Mouse (Mus musculus) adrenal gland, adult 2 months (tissue): ENCODE data around the gene Col8a2. TPM values are rescaled to one million over a fixed set of nuclear protein-coding genes. Genes with fewer than 3 reads are reported as not detected.

Source experiments
- DNase-seq: peaks from one replicate; pipeline ENCODE4 v3.0.0; 2021
- long read RNA-seq: library from polyadenylated mRNA; stranded (forward); transcript quantifications from one replicate; pipeline ENCODE4 v2.0.0, GENCODE M21; 2021
- polyA plus RNA-seq: library from polyadenylated mRNA; depleted of rRNA; stranded (reverse); fragments of >200 nt; gene quantifications from 2 replicates; pipeline ENCODE4 v1.2.3, GENCODE M21; 2012; rRNA removed
- total RNA-seq, 2 experiments: library from RNA; stranded (reverse); gene quantifications; 2 replicates each; pipeline ENCODE4 v1.2.3; 2021

Gene Col8a2
- 1 to 10 TPM; 1.4 to 6.1 TPM for total RNA-seq
- 1.9 TPM in 2 replicates for polyA plus RNA-seq
- long read RNA-seq, full-length matches to known transcripts: 5 of 7 reads
- long read RNA-seq, partial matches to known transcripts: 2 of 7 reads
- long read RNA-seq, other reads (novel, unspliced or antisense): 0 of 7 reads

DNA sequence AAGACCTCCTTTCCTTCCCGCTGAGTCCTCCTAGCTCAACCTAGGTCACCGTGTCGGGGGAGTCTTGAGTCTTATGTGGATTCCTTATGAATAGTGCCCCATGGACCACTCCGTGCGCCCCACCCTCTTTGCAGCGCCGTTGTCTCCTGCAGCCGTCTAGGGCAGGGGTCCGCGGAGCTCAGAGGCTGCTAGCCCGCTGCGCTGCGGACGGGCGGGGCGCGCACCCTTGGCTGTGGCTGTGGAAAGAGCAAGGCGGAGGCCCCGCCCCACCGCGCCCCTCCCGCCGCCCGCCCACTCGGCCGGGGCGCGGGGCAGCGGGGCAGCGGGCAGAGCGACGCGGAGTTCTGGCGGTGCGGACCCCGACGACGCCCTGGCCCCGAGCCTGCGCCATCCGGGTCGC is at the start of gene Col8a2:
TSS of gene Col8a2 (plus strand) at position 302 of the 400 bp plus-strand sequence.
- DNase-seq: peak; percentile 32

DNA sequence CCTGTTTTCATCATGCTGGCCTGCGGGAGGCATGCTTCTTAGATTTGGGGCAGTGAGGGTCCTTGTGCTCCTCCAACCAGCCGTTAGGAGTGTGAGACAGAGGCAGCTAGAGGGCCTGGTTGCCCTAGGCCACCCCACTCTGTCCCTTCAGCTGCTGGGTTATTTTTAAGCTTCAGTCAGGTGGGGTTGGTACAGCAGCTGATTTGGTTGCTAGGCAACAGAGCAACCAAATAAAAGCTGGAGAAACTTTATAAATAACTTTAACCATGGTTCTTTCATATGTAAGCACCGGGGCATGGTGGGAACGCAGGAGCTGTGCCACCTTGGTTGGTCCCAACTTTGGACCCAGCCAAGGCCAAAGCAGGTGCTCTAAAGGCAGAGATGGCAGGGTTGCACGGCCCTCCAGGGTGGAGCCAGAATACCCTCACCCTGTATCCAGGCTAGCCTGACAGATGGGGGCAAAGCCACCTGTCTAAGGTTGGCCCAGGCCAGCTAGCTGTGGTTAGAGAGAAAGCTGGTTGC is 48.8 kb upstream of the Col8a2 start:
- DNase-seq: no peak

DNA sequence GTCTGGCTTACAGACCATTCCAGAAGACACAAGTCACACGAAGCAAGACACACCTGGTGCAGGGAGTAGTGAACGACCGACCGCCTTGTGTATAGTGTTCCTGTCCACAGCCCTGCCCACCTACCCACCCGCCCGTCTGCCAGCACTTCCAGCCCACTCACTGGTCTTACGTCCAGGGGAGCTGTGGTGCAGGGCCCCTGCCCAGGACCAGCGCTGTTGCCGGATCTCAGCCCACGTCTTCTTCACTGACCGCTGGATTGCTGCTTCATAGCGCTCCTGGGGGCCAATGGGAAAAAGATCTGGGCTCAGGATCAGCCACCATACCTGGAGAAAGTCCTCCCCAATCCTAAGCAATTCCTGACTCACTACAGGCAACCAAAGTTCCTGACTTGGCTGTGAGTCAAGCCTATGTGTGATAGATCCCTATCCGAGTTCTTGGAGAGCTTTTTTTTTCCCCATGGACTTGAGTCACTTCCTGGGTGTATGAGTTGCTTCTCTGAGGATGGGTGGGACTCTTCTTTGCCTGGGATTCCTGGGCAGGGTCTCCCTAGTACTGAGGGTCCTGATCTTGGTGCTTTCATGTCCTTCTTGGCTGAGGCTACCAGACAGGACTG is 46.6 kb upstream of the Col8a2 start:
- DNase-seq: no peak

DNA sequence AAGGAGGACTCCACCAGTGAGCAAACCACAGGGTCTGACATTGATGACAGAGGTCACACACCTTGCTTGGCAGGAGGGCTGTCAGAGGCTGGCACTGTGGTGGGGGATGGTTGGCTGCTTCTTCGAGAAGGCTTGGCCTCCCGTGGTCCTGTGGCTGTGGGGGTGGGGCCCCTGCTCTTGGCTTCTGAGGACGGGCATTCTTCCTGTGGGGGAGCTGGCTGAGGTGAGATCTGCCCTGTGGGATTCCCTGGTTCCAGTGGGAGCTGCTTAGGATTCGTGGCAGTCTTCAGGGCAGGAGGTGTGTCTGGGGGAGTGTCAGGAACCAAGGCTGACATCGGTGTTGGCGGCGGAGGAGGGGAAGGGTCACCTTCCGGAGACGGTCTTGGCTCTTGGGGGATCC is 44.6 kb upstream of the Col8a2 start:
- no peak for DNase-seq

DNA sequence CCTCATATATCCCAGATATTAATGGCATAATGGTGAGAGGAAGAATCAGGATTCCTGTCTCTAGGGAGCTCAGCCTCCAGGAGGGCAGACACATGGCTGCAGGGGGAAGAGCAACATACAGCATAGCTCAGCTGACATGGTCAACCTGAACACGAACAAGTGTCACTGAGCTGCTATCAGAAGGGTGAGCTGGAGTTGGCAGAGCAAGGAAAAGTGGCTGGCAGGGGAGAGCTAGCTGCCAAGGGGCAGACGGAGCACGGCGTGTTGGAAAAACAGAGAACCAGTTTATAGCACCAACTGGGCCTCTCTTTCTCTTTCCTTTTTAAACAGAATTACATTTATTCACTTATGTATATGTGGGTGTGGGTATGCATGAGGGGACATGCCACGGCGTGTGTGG is 44.1 kb upstream of the Col8a2 start:
- DNase-seq: no peak

DNA sequence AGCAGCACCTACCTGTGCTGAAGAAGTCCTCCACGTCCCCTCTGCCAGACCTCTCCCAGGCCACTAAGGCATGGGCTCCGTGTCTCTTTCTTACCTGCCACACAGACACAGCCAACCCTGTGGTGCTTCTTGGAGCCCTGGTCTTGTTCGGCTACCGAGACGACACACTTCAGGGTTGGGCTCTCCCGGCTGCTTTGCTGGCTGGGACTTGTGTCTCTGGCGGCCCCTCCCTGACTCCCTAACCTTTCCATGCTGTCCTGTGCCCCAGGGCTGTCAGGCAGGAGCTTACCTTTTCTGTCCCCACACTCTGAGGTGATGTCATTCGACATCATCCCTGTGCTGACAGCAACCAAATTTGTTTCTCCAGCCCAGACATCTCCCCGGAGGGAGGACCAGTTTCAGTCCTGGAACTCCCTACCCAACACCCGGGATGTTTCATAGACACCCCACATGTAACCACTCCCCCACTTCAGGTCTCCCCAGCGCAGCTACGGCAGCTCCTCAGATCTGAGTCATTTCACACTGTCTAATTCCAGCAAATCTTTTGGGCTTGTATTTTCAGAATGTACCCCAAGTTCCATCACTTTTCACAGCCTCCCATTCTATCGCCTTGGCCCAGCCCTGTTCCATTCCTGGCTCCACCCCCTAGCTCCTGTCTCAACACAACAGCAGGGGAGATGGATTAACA is 40.2 kb upstream of the Col8a2 start:
- DNase-seq: no peak

DNA sequence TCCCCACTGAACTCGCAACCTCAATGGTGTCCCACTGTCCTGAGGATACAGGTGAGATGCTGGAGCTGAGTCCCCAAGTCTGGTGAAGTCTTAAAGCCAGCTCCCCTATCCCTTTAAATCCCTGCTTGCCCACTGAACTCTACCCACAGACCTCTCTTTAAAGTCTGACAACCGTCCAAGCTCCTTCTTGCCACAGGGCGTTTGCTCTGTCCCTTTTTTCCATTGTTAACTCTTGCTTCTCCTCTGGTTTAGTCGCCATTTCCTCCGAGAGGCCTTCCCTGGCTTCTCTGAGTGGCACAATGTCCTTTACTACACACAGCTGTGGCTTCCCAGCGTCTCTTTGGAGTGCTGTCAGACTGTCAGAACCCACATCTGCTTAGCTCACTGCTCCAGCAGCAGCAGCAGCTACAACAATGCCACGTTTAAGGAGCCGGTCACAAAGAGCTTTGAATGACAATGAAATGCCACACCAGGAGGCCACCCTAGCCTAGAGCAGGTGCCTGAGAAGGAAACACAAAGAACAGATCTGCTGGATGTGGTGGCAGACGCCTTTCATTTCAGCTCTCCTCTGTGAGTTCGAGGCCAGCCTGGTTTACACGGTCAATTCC is 38.2 kb upstream of the Col8a2 start:
- DNase-seq: no peak

DNA sequence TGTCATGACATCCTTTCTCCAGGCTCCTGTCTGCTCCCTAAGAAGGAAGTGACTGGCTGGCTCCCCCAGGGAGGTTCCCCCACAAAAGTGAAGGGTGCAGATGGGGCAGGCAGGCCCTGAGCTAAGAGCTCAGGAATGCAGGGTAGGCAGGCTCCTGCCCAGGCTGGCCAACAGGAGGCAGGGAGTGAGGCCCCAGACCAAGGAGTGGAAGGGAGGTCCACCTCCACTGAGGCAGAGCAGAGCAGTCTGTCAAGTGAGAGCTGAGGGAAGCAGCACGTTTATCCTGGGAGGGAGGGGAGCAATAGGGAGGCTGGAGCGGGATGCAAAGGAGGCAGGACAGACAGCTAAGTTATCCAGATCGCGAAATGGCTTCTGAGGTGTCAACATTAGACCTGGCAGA is 35.9 kb upstream of the Col8a2 start:
- DNase-seq: no peak

DNA sequence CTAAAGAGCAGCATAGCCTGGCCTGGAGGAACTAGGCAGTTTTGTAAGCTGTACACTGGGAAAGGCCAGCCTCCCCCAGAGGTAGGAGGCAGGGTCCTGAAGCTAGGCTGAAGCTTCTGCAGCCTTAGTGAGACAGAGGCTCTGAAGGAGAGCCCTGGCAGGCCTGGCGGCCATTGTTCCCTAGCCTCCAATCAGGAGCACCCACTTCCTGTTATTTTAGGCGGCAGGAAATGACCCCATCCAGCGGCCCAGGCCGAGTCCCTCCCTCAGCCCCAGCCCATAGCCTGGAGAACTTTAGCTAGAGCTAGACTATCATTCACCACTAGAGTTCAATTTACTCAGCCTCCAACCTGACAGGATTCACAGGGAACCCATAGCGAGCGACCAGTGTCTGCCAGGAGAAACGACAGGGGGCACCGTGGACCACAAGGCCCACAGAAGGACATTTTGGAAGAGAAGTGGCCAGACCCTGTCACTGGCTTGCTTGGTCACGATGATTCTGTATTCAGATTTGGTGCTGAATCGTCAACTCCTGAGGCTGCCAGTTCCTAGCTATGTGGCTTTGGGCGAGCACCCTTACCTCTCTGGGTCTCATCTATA is 34.8 kb upstream of the Col8a2 start:
- DNase-seq: peak; percentile 46

DNA sequence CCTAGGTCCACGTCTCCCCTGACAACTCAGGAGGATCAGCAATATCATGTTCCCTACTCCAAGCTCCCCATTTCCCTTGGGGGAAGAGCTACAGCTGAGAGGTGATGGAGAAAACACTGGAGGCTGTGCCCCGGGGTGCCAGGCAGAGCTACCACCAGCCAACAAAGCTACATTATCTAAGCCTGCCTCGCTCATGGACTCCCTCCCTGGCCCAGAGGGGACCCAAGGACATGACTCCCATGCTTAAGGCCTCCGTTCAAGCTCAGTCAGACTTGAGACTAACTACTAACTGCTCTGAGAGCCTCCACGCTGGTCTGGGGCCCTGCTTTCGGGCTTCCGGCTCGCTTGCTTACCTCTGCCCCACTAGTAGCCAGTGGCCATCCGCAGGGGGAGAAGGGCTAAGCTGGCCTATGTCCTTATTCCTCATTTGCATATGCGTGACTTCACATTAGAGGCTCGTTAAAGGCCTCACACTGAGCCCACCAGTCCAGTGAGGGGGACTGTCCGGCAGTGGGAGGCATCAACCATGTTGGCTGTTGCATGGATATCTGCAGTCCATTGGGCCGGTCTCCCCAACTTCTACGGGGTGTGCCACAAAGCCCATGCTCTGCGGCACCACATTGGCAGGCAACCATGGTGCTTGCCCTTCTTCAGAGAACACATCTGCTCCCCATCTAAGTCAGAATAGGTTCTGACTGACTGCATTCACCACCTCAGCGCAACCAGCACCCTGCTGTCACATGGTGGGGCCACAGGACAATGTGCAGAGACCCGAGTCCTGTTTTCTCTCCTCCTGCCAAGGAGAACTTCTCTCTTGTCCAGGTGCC is 34.0 kb upstream of the Col8a2 start:
- no peak for DNase-seq

DNA sequence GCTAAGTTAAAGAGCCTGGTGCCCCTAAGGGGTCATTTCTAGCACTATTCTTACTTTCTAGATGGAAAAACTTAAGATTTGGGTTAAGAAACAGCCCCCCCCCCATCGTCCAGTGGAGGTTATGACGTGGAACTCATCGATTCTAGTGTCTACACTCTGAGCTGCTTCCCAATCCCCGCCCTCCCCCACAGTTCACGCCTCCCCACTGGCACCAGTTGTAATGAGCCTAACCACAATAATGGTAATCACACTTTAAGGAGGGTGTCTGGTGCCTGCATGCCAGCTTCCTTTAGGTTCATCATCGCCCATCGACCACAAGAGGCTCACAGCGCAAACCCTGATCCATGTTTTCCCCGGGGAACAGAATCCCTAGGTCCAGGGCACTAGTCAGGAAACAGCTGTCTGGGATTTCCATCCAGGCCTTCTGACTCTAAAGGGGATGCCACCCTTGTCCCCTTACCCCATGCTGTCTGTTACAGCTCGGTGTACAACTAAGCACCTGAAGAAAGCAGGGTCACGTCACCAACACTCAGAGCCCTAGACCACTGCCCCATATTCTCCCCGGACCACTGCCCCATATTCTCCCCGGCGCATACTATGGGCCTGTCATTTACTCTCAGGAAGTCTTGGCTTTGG is 32.8 kb upstream of the Col8a2 start:
- no peak for DNase-seq

DNA sequence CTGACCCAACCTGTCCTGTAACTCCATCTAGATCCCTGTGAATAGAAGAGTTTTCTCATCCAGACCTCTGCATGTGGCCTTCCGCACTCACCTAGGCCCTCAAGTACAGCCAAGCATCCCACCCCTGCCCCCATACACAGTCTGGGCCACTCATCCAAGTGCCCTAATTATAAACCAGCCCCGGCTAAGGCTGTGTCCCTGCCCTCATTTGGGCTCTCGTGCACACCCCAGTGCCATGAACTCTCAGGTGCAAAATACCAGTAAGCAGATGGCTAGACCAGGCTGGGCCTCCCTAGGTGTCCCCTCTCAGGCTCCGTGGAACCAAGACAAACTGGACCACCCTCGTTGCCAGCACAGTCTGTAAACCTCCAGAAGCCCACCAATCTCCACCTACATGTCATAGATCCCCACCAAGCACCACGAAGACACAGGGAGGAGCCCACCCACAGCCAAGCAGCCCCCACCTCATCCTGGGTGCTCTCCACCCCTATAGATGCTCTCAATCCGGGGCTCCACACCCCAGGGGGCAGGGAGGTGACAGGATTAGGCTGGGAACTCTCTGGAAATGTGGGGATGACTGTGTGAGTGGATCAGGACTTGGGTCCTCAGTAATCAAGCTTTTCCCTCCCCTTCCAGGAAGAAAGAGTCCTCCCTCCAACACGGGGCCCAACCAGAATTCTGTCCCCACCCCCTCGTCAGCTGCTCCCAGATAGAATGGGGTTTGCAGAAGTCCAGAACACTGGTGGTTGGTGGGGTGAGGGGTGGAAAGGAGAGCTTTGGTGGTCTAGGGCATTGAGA is 32.1 kb upstream of the Col8a2 start:
- peak; percentile 49 for DNase-seq

DNA sequence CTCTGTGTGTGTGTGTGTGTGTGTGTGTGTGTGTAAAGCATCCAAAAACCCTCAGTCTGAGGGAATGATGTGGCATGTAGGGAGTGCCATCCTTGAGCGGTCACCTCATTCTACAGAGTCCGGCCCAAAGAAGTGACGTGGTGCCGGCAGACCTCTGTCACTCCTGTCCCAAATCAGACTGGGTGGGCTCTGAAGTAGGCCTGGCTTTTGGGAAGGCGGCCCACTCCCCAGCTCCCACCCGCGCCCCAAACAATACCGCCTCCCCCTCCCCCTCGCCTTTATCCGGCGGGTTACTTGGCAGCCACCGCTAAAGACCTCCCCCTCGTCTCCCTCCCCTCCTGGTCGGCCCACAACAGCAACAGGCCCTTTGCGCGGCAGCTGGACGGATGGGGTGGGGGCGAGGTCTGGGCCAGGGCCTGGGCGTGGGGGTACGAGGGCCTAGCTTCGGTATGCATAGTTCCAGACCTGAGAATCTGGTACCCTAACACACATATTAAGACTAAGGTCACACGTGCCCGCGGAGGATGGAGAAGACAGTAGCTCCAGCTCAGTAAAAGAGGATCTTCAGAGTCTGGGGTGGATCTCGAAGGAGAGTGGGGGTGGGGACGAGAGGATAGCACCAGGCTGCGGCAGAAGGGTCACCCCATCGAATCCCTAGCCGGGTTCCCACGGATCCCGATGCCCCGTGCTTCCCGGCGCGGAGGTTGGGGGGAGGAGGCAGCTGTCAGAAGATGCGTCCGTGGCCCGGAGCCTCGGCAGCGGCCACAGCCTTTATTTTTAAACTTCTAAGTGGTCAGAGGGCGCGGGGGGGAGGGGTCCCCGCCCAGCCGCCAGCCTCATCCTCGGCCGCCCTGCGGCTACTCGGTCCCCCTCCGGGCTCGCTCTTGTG is 31.2 kb upstream of the Col8a2 start:
- peak; percentile 63 for DNase-seq

DNA sequence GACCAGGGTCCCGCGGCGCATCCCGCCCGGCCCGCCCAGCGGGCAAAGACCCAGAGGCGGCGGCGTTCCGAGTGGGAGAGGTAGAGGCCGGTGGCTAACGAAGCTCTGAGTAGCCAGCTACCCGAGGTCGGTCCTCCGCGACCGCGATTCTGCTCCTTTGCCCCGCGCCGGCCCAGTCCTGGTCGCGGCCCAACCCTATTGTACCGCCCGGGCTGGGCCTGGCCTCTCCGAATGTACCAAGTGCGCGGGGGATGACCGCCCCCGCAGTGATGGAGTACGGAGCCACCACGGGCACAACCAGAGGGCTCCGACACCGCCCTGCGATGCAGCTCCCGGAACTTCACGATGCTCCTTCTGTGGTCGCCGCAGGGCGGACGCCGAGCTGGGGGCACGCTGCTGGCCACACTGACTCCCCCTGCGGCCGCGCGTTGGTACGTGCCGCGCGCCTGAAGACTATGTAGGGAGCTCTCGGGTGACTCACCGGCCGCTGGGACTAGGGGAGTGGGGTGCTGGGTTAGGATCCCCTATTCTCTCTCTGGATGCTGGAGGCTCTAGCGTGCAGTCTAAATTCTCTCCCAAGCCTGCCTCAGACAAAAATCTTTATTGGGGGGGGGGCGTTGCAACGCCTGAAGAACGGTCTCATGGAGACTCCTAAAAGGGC is 30.3 kb upstream of the Col8a2 start, which contains the start of gene Map7d1:
TSS of gene Map7d1 (minus strand) at position 213 of the 661 bp plus-strand sequence.
- DNase-seq: peak; percentile 94

DNA sequence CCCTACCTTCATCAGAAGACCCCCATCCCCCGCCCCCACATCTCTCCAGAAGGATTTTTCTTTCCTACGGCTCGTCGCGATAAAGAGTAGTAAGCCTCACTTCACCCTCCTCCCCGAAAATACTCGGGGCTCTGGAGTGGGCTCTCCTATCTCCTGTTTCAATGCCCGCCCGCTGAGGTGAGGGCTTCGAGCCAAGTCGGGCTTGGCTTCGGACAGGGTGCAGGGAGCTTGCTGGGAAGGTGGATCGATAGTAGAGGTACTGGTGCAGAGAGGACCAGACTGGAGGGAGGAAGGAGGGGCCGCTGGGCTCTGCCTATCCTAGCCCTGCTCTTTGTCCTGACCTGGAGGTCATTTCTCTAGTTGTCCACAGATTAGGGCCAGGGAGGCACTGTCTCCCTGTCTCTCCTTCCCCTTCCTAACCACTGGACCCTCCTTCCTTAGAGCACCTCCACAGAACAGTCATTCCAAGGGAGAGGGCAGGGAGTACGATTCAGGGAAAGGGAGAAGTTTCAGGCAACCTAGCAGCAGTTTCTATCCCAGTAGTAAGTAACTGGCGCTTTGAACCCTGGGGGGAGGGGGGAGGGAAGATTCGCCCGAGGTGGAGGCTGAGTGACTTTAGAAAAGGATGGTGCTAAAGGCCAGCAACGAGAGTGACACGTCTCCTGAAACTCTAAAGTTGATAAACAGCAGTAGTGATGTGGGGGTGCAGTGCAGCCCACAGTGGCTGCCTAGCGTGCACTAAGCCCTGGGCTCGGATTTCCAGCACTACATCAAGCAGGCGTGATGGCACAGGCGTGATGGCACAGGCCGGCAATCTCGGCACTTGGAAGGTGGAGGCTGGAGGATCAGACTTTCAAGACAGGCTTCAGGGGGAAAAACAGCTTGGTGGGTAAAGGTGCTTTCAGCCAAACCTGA is 29.4 kb upstream of the Col8a2 start:
- DNase-seq: peak; percentile 69

DNA sequence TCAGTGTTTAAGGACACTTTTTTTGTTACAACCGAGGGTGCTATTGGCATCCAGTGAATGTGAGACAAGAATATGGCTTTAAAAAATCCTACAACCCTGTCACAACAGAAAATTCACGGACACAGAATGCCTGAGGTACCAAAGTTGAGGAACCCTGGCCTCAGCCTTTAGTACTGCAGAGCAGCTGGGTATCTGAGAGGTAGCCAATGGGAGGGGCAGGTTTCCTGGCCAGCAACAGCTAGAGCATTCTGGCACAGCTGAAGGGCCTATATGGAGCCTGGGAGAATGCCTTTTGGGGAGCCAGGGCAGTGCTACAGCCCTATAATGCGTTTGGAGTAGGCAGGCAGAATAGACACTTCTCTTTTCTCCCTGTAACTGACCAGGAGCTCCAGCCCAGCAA is 27.5 kb upstream of the Col8a2 start:
- DNase-seq: no peak

DNA sequence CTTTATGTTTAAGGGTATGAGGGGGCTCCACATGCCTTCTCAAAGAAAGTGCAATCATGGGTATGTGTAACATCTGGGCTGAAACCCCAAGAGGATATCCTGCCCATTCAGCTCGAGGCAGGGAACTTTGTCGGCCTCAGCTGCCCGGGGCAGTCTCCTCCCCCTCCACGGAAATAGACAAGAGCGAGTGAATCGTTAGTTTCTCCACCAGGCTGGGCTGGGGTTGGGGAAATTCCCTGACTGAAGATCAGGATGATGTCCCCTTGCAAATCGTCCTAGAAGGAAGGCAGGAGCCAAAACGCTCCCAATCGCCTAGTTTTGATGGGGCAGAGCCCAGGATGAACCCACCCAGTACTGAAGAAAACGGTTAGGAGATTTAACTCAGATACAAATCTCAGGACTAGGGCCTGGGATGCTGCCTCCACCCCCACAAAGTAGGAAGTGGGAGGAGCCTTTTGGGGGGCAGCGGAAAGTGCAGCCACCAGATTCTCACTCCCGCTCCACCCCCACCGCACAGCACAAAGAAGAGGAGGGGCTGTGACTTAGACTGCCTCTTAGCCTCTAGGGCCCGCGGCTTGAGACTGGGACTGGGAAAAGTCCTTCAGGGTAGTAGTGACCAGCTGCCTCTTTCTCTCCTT is 27.0 kb upstream of the Col8a2 start:
- peak; percentile 89 for DNase-seq
